Mouse (Mus musculus): Measurements from ENCODE around the gene Heg1. TPM values are rescaled to one million over a fixed set of nuclear protein-coding genes. Genes with fewer than 3 reads are reported as not detected.

The Heg1 gene
- polyA plus RNA-seq, 1 experiment from 2014 or later = 4.6 TPM

- Histone ChIP-seq H3K4me1 (ENCODE audit: control insufficient read depth, insufficient read depth, low read length) (no peaks in the 10 kb centered on the region), H3K9me3 (ENCODE audit: control insufficient read depth, low read length) (no peaks in the 10 kb centered on the region), H3K9ac (replicated peaks; ENCODE audit: low read depth, low read length) (no peak overlapping the region), H3K27me3 (ENCODE audit: control insufficient read depth, insufficient read depth, low read length) (no peaks in the 10 kb centered on the region), H3K27ac (ENCODE audit: low read depth, low read length) (no peak overlapping the region), H3K36me3 (ENCODE audit: control insufficient read depth, insufficient read depth, low read length) (no peaks in the 10 kb centered on the region), H3K4me2 (ENCODE audit: low read depth, low read length) (no peak overlapping the region), H3K4me3 (ENCODE audit: low read depth, low read length) (no peak overlapping the region)
- 92% methylated on average over 12 of the region's 12 CpGs for WGBS
- no peak for ATAC-seq (ENCODE audit: low read depth)
Observed at GRCm38 (mm10) chr16:33708585-33709397, 24.6 kb downstream of the Heg1 start.

GRCm38 (mm10) chr16:33714271-33714670 lies 30.1 kb downstream of the Heg1 start:
- H3K4me3 ChIP-seq (ENCODE audit: low read depth, low read length) = no peak overlapping the region
- no peak for ATAC-seq (ENCODE audit: low read depth)
- no peaks in the 10 kb centered on the region for H3K36me3 ChIP-seq (ENCODE audit: control insufficient read depth, insufficient read depth, low read length)
- H3K9ac ChIP-seq (replicated peaks; ENCODE audit: low read depth, low read length) = no peak overlapping the region
- 14% methylated on average over 13 of the region's 13 CpGs for WGBS
- 0 out of 2 replicates have a peak overlapping the region, but pooled peaks have one; percentile 15 for H3K4me2 ChIP-seq (ENCODE audit: low read depth, low read length)
- H3K27me3 ChIP-seq (ENCODE audit: control insufficient read depth, insufficient read depth, low read length) = no peaks in the 10 kb centered on the region
- H3K27ac ChIP-seq (ENCODE audit: low read depth, low read length) = no peak overlapping the region
- H3K4me1 ChIP-seq (ENCODE audit: control insufficient read depth, insufficient read depth, low read length) = no peaks in the 10 kb centered on the region
- H3K9me3 ChIP-seq (ENCODE audit: control insufficient read depth, low read length) = no peaks in the 10 kb centered on the region

GRCm38 (mm10) chr16:33723241-33723640 lies 39.1 kb downstream of the Heg1 start:
- WGBS = 99% methylated on average over 2 of the region's 2 CpGs
- Histone ChIP-seq H3K4me3 (ENCODE audit: low read depth, low read length) (no peak overlapping the region), H3K4me1 (ENCODE audit: control insufficient read depth, insufficient read depth, low read length) (no peaks in the 10 kb centered on the region), H3K36me3 (ENCODE audit: control insufficient read depth, insufficient read depth, low read length) (no peaks in the 10 kb centered on the region), H3K9ac (replicated peaks; ENCODE audit: low read depth, low read length) (no peak overlapping the region), H3K9me3 (ENCODE audit: control insufficient read depth, low read length) (no peaks in the 10 kb centered on the region), H3K27ac (ENCODE audit: low read depth, low read length) (no peak overlapping the region), H3K4me2 (ENCODE audit: low read depth, low read length) (no peak overlapping the region), H3K27me3 (ENCODE audit: control insufficient read depth, insufficient read depth, low read length) (no peaks in the 10 kb centered on the region)
- ATAC-seq (ENCODE audit: low read depth) = no peak

- Histone ChIP-seq H3K27ac (ENCODE audit: low read depth, low read length) (no peak overlapping the region), H3K4me2 (ENCODE audit: low read depth, low read length) (no peak overlapping the region), H3K9ac (replicated peaks; ENCODE audit: low read depth, low read length) (no peak overlapping the region), H3K4me3 (ENCODE audit: low read depth, low read length) (no peak overlapping the region), H3K36me3 (ENCODE audit: control insufficient read depth, insufficient read depth, low read length) (no peaks in the 10 kb centered on the region), H3K9me3 (ENCODE audit: control insufficient read depth, low read length) (no peaks in the 10 kb centered on the region), H3K27me3 (ENCODE audit: control insufficient read depth, insufficient read depth, low read length) (no peaks in the 10 kb centered on the region), H3K4me1 (ENCODE audit: control insufficient read depth, insufficient read depth, low read length) (no peaks in the 10 kb centered on the region)
- WGBS = 95% methylated on average over 3 of the region's 3 CpGs
- no peak for ATAC-seq (ENCODE audit: low read depth)
Observed at GRCm38 (mm10) chr16:33723983-33724382, 39.8 kb downstream of the Heg1 start.

- Histone ChIP-seq H3K4me2 (ENCODE audit: low read depth, low read length) (no peak overlapping the region), H3K27me3 (ENCODE audit: control insufficient read depth, insufficient read depth, low read length) (no peaks in the 10 kb centered on the region), H3K27ac (ENCODE audit: low read depth, low read length) (no peak overlapping the region), H3K9ac (replicated peaks; ENCODE audit: low read depth, low read length) (no peak overlapping the region), H3K36me3 (ENCODE audit: control insufficient read depth, insufficient read depth, low read length) (no peaks in the 10 kb centered on the region), H3K4me3 (ENCODE audit: low read depth, low read length) (no peak overlapping the region), H3K4me1 (ENCODE audit: control insufficient read depth, insufficient read depth, low read length) (no peaks in the 10 kb centered on the region), H3K9me3 (ENCODE audit: control insufficient read depth, low read length) (no peaks in the 10 kb centered on the region)
- 97% methylated on average over 17 of the region's 17 CpGs for WGBS
- ATAC-seq (ENCODE audit: low read depth) = no peak
Observed at GRCm38 (mm10) chr16:33726261-33726660, 42.1 kb downstream of the Heg1 start.

- H3K9me3 ChIP-seq (ENCODE audit: control insufficient read depth, low read length) = no peaks in the 10 kb centered on the region
- no peak overlapping the region for H3K27ac ChIP-seq (ENCODE audit: low read depth, low read length)
- no peaks in the 10 kb centered on the region for H3K36me3 ChIP-seq (ENCODE audit: control insufficient read depth, insufficient read depth, low read length)
- no peak overlapping the region for H3K4me3 ChIP-seq (ENCODE audit: low read depth, low read length)
- no peaks in the 10 kb centered on the region for H3K4me1 ChIP-seq (ENCODE audit: control insufficient read depth, insufficient read depth, low read length)
- no peak for ATAC-seq (ENCODE audit: low read depth)
- no peaks in the 10 kb centered on the region for H3K27me3 ChIP-seq (ENCODE audit: control insufficient read depth, insufficient read depth, low read length)
- H3K9ac ChIP-seq (replicated peaks; ENCODE audit: low read depth, low read length) = no peak overlapping the region
- no peak overlapping the region for H3K4me2 ChIP-seq (ENCODE audit: low read depth, low read length)
- 95% methylated on average over 7 of the region's 7 CpGs for WGBS
Observed at GRCm38 (mm10) chr16:33726892-33727291, 42.7 kb downstream of the Heg1 start.

GRCm38 (mm10) chr16:33728427-33728826 lies 44.3 kb downstream of the Heg1 start:
- Histone ChIP-seq H3K4me2 (ENCODE audit: low read depth, low read length) (no peak overlapping the region), H3K9me3 (ENCODE audit: control insufficient read depth, low read length) (no peaks in the 10 kb centered on the region), H3K27me3 (ENCODE audit: control insufficient read depth, insufficient read depth, low read length) (no peaks in the 10 kb centered on the region), H3K4me1 (ENCODE audit: control insufficient read depth, insufficient read depth, low read length) (no peaks in the 10 kb centered on the region; the same call in 1 of the 2 replicates), H3K9ac (replicated peaks; ENCODE audit: low read depth, low read length) (no peak overlapping the region), H3K4me3 (ENCODE audit: low read depth, low read length) (no peak overlapping the region), H3K36me3 (ENCODE audit: control insufficient read depth, insufficient read depth, low read length) (no peaks in the 10 kb centered on the region), H3K27ac (ENCODE audit: low read depth, low read length) (no peak overlapping the region)
- no peak for ATAC-seq (ENCODE audit: low read depth)
- WGBS = 64% methylated on average over 13 of the region's 13 CpGs

GRCm38 (mm10) chr16:33731291-33731690 lies 47.1 kb downstream of the Heg1 start:
- no peak overlapping the region for H3K9ac ChIP-seq (replicated peaks; ENCODE audit: low read depth, low read length)
- no peak for ATAC-seq (ENCODE audit: low read depth)
- peaks cover 2% of the 10 kb centered on the region; the same call in 1 of the 2 replicates for H3K4me1 ChIP-seq (ENCODE audit: control insufficient read depth, insufficient read depth, low read length)
- no peaks in the 10 kb centered on the region for H3K27me3 ChIP-seq (ENCODE audit: control insufficient read depth, insufficient read depth, low read length)
- H3K36me3 ChIP-seq (ENCODE audit: control insufficient read depth, insufficient read depth, low read length) = no peaks in the 10 kb centered on the region
- H3K4me2 ChIP-seq (ENCODE audit: low read depth, low read length) = no peak overlapping the region
- no peak overlapping the region for H3K27ac ChIP-seq (ENCODE audit: low read depth, low read length)
- 81% methylated on average over 12 of the region's 12 CpGs for WGBS
- H3K9me3 ChIP-seq (ENCODE audit: control insufficient read depth, low read length) = no peaks in the 10 kb centered on the region
- no peak overlapping the region for H3K4me3 ChIP-seq (ENCODE audit: low read depth, low read length)

GRCm38 (mm10) chr16:33732237-33732749 lies 48.1 kb downstream of the Heg1 start:
- 82% methylated on average over 6 of the region's 6 CpGs for WGBS
- Histone ChIP-seq H3K27me3 (ENCODE audit: control insufficient read depth, insufficient read depth, low read length) (no peaks in the 10 kb centered on the region), H3K9me3 (ENCODE audit: control insufficient read depth, low read length) (no peaks in the 10 kb centered on the region), H3K27ac (ENCODE audit: low read depth, low read length) (no peak overlapping the region), H3K36me3 (ENCODE audit: control insufficient read depth, insufficient read depth, low read length) (no peaks in the 10 kb centered on the region), H3K4me2 (ENCODE audit: low read depth, low read length) (no peak overlapping the region), H3K4me3 (ENCODE audit: low read depth, low read length) (no peak overlapping the region), H3K9ac (replicated peaks; ENCODE audit: low read depth, low read length) (no peak overlapping the region), H3K4me1 (ENCODE audit: control insufficient read depth, insufficient read depth, low read length) (peaks cover 2% of the 10 kb centered on the region; the same call in 1 of the 2 replicates)
- no peak for ATAC-seq (ENCODE audit: low read depth)
